Mouse (Mus musculus): ENCODE measurements around the gene Ccdc32.

GRCm38 (mm10) chr2:118996798-118997105 is 32.4 kb downstream of the Ccdc32 start:
- no peak for TF ChIP-seq CTCF (IDR thresholded peaks at IDR 0.05; ENCODE audit: low read depth, low read length)
- no peak for TF ChIP-seq POLR2A (IDR thresholded peaks at IDR 0.05; ENCODE audit: borderline replicate concordance, low read depth, low read length)
